Mouse (Mus musculus) hindbrain, embryonic 16.5 days (tissue): ENCODE results near the gene Mpig6b. TPM values are rescaled to one million over a fixed set of nuclear protein-coding genes. Genes with fewer than 3 reads are reported as not detected.

ENCODE experiments used
- ATAC-seq: fragments of 200-750 bp; cut with Nextera tagmentation; 2 replicates; pipeline ENCODE4 v1.8.0; 2017; ENCODE audit warnings: moderate TSS enrichment, moderate library complexity
- H3K27ac ChIP-seq: fragments of 300-500 bp; sonication (generic); 2 replicates; pipeline ENCODE4 v1.5.1; 2014; ENCODE audit warnings: low read depth, mild to moderate bottlenecking, control low read depth, low read length, moderate library complexity
- H3K27me3 ChIP-seq: fragments of 300-500 bp; sonication (generic); replicated peaks from 2 replicates; pipeline ENCODE4 v1.6.1; 2014; ENCODE audit warnings: low read length; ENCODE audit not compliant: control insufficient read depth, insufficient read depth
- H3K36me3 ChIP-seq: fragments of 300-500 bp; sonication (generic); 2 replicates; pipeline ENCODE4 v1.6.1; 2014; ENCODE audit warnings: mild to moderate bottlenecking, low read length, moderate library complexity, mixed read lengths; ENCODE audit not compliant: control insufficient read depth, insufficient read depth
- H3K4me1 ChIP-seq: fragments of 300-500 bp; sonication (generic); 2 replicates; pipeline ENCODE4 v1.6.1; 2014; ENCODE audit warnings: low read depth, low read length; ENCODE audit not compliant: control insufficient read depth, insufficient read depth
- H3K4me2 ChIP-seq: fragments of 300-500 bp; sonication (generic); 2 replicates; pipeline ENCODE4 v1.6.1; 2014; ENCODE audit warnings: mild to moderate bottlenecking, low read length, control low read depth, moderate library complexity
- H3K4me3 ChIP-seq: fragments of 300-500 bp; sonication (generic); 2 replicates; pipeline ENCODE4 v1.5.1; 2014; ENCODE audit warnings: mild to moderate bottlenecking, low read length, control low read depth, moderate library complexity
- H3K9ac ChIP-seq: fragments of 300-500 bp; sonication (generic); 2 replicates; pipeline ENCODE4 v1.6.1; 2014; ENCODE audit warnings: low read depth, mild to moderate bottlenecking, control low read depth, low read length, moderate library complexity
- H3K9me3 ChIP-seq: fragments of 300-500 bp; sonication (generic); 2 replicates; pipeline ENCODE4 v1.6.1; 2014; ENCODE audit warnings: mild to moderate bottlenecking, low read length, moderate library complexity; ENCODE audit not compliant: control insufficient read depth
- WGBS: fragments of 180-500 bp; shearing (Covaris S2); extraction: QIAGEN DNeasy Blood & Tissue Kit; methylation state at CpG from one replicate; pipeline ENCODE4 v1.1.7; 2014; 5-methylcytosine and 5-hydroxymethylcytosine counted together
- polyA plus RNA-seq: library from polyadenylated mRNA; unstranded; fragments of >200 nt; fragmentation: Nextera tagmentation; extraction: Ambion mirVana; gene quantifications from 2 replicates; pipeline ENCODE4 v1.2.1, GENCODE M21; 2015

The Mpig6b gene
- polyA plus RNA-seq = 0.13 and 0.21 TPM in 2 replicates

- H3K4me1 ChIP-seq = peaks cover 10% of the 10 kb centered on the region
- no peaks in the 10 kb centered on the region for H3K9me3 ChIP-seq
- peak within 1 kb of the TSS; percentile 55 for H3K4me2 ChIP-seq
- WGBS = 49% methylated on average over 10 of the region's 10 CpGs
- peaks cover 11% of the 10 kb centered on the region for H3K36me3 ChIP-seq
- peak within 1 kb of the TSS; percentile 47; the same call in 1 of the 2 replicates for H3K9ac ChIP-seq
- peak within 1 kb of the TSS; percentile 25 for H3K4me3 ChIP-seq
- no peak within 1 kb of the TSS for H3K27ac ChIP-seq
- ATAC-seq = no peak
- H3K27me3 ChIP-seq = peaks cover 18% of the 10 kb centered on the region
Measured at GRCm38 (mm10) chr17:35066084-35066483, at the start of gene Mpig6b. TSS of gene Mpig6b (minus strand) at chr17:35066184.

GRCm38 (mm10) chr17:35115046-35116019 is 49.3 kb upstream of the Mpig6b start, which contains the start of gene Ly6g5b:
TSS of gene Ly6g5b (minus strand) at chr17:35115428.
- Histone ChIP-seq H3K36me3 (peaks cover 22% of the 10 kb centered on the region), H3K4me2 (no peak within 1 kb of the TSS), H3K27me3 (no peaks in the 10 kb centered on the region), H3K27ac (no peak within 1 kb of the TSS), H3K9ac (no peak within 1 kb of the TSS; the same call in 1 of the 2 replicates), H3K4me1 (peaks cover 8% of the 10 kb centered on the region), H3K4me3 (no peak within 1 kb of the TSS), H3K9me3 (no peaks in the 10 kb centered on the region)
- no peak for ATAC-seq
- WGBS = 85% methylated on average over 8 of the region's 8 CpGs

- Histone ChIP-seq H3K4me2 (no peak overlapping the region), H3K36me3 (peaks cover 6% of the 10 kb centered on the region), H3K4me1 (no peaks in the 10 kb centered on the region), H3K9ac (no peak overlapping the region), H3K9me3 (no peaks in the 10 kb centered on the region), H3K27ac (no peak overlapping the region), H3K27me3 (no peaks in the 10 kb centered on the region), H3K4me3 (no peak overlapping the region)
- 62% methylated on average over 9 of the region's 9 CpGs for WGBS
- no peak for ATAC-seq
Measured at GRCm38 (mm10) chr17:35111774-35112173, 45.8 kb upstream of the Mpig6b start.

GRCm38 (mm10) chr17:35108097-35108496 is 42.1 kb upstream of the Mpig6b start, which contains the start of gene Ly6g5c:
TSS of gene Ly6g5c (plus strand) at chr17:35108279.
- Histone ChIP-seq H3K36me3 (peaks cover 5% of the 10 kb centered on the region), H3K9me3 (no peaks in the 10 kb centered on the region), H3K4me2 (no peak within 1 kb of the TSS), H3K9ac (no peak within 1 kb of the TSS), H3K4me3 (no peak within 1 kb of the TSS), H3K27me3 (no peaks in the 10 kb centered on the region), H3K4me1 (peaks cover 3% of the 10 kb centered on the region), H3K27ac (no peak within 1 kb of the TSS)
- no peak for ATAC-seq
- 86% methylated on average over 6 of the region's 6 CpGs for WGBS

- Histone ChIP-seq H3K27ac (no peak overlapping the region), H3K4me3 (no peak overlapping the region), H3K9me3 (no peaks in the 10 kb centered on the region), H3K27me3 (no peaks in the 10 kb centered on the region), H3K36me3 (peaks cover 21% of the 10 kb centered on the region), H3K4me1 (peaks cover 3% of the 10 kb centered on the region), H3K9ac (no peak overlapping the region), H3K4me2 (no peak overlapping the region)
- 54% methylated on average over 3 of the region's 3 CpGs for WGBS
- ATAC-seq = peak; percentile 57; the same call in 1 of the 2 replicates
Measured at GRCm38 (mm10) chr17:35106522-35106921, 40.5 kb upstream of the Mpig6b start.

GRCm38 (mm10) chr17:35105740-35106389 is 39.9 kb upstream of the Mpig6b start:
- Histone ChIP-seq H3K27ac (0 out of 2 replicates have a peak overlapping the region, but pooled peaks have one; percentile 27), H3K4me1 (peaks cover 3% of the 10 kb centered on the region), H3K9me3 (no peaks in the 10 kb centered on the region), H3K4me2 (peak overlapping the region; percentile 44), H3K4me3 (0 out of 2 replicates have a peak overlapping the region, but pooled peaks have one; percentile 10), H3K27me3 (no peaks in the 10 kb centered on the region), H3K9ac (peak overlapping the region; percentile 57; the same call in 1 of the 2 replicates), H3K36me3 (peaks cover 27% of the 10 kb centered on the region)
- 0 out of 2 replicates have a peak, but pooled peaks have one; percentile 18 for ATAC-seq
- 25% methylated on average over 13 of the region's 13 CpGs for WGBS

- no peak overlapping the region for H3K27ac ChIP-seq
- no peak overlapping the region for H3K9ac ChIP-seq
- no peaks in the 10 kb centered on the region for H3K9me3 ChIP-seq
- no peak overlapping the region for H3K4me3 ChIP-seq
- peaks cover 3% of the 10 kb centered on the region for H3K4me1 ChIP-seq
- no peak overlapping the region for H3K4me2 ChIP-seq
- 77% methylated on average over 6 of the region's 6 CpGs for WGBS
- no peaks in the 10 kb centered on the region for H3K27me3 ChIP-seq
- H3K36me3 ChIP-seq = peaks cover 37% of the 10 kb centered on the region
- ATAC-seq = no peak
Measured at GRCm38 (mm10) chr17:35104754-35105153, 38.8 kb upstream of the Mpig6b start.

GRCm38 (mm10) chr17:35104079-35104478 is 38.1 kb upstream of the Mpig6b start:
- Histone ChIP-seq H3K4me2 (no peak overlapping the region), H3K4me1 (peaks cover 3% of the 10 kb centered on the region), H3K4me3 (no peak overlapping the region), H3K27me3 (no peaks in the 10 kb centered on the region), H3K9me3 (no peaks in the 10 kb centered on the region), H3K27ac (no peak overlapping the region), H3K36me3 (peaks cover 38% of the 10 kb centered on the region), H3K9ac (no peak overlapping the region)
- no peak for ATAC-seq
- WGBS = 93% methylated on average over 7 of the region's 7 CpGs
